Mouse (Mus musculus): ENCODE measurements at regions not wholly inside any gene's neighbourhood (a gene's known extent, or its start where the extent isn't known, plus 50 kb on each side); places are given as distances from the start of the nearest gene placed in this dataset.

GRCm38 (mm10) chr1:43633246-43633645, 97.2 kb upstream of the 1500015O10Rik start:
- CTCF ChIA-PET = no interaction called here

- CTCF ChIA-PET = interaction anchor here (0.6 kb wide), 1 partner anchor 336 kb away, joined by 4 read pairs; no protein-coding TSS in a partner anchor
These were observed 94.7 kb upstream of the 1500015O10Rik start for GRCm38 (mm10) chr1:43635718-43636117.

- CTCF ChIA-PET = no interaction called here
These were observed 92.4 kb upstream of the 1500015O10Rik start for GRCm38 (mm10) chr1:43637956-43638355.

GRCm38 (mm10) chr1:43672031-43672430, 58.4 kb upstream of the 1500015O10Rik start:
- CTCF ChIA-PET = no interaction called here

Measured in spleen, embryonic (tissue).